Mouse (Mus musculus): ENCODE results near the gene Wnt5a. TPM values are rescaled to one million over a fixed set of nuclear protein-coding genes. Genes with fewer than 3 reads are reported as not detected.

Gene Wnt5a
- total and polyA plus RNA-seq, 2 experiments from 2014 or later: 11.4 to 14.3 TPM

GRCm38 (mm10) chr14:28503276-28503675 lies 1.3 kb upstream of the Wnt5a start:
- Histone ChIP-seq H3K4me1 (ENCODE audit: insufficient read depth) (peaks cover 4% of the 10 kb centered on the region; the same call in 1 of the 2 replicates), H3K9ac (no peak overlapping the region), H3K9me3 (ENCODE audit: low read length) (no peaks in the 10 kb centered on the region), H3K4me2 (ENCODE audit: low read depth) (no peak overlapping the region), H3K36me3 (ENCODE audit: insufficient read depth) (no peaks in the 10 kb centered on the region), H3K27me3 (ENCODE audit: insufficient read depth, low read length) (peaks cover 18% of the 10 kb centered on the region), H3K27ac (ENCODE audit: low read depth, low read length) (no peak overlapping the region), H3K4me3 (ENCODE audit: low read depth, low read length) (no peak overlapping the region)
- 89% methylated on average over 2 of the region's 2 CpGs for WGBS
- ATAC-seq: no peak
- TF ChIP-seq CTCF (IDR thresholded peaks at IDR 0.05; ENCODE audit: low read depth): no peak
- no peak for DNase-seq

GRCm38 (mm10) chr14:28505051-28505585 lies 568 bp downstream of the Wnt5a start:
- ATAC-seq: peak; percentile 44
- peak; percentile 76 for DNase-seq
- Histone ChIP-seq H3K27me3 (ENCODE audit: insufficient read depth, low read length) (peaks cover 31% of the 10 kb centered on the region), H3K9ac (peak overlapping the region; percentile 48), H3K9me3 (ENCODE audit: low read length) (no peaks in the 10 kb centered on the region), H3K4me3 (ENCODE audit: low read depth, low read length) (peak overlapping the region; percentile 47), H3K4me2 (ENCODE audit: low read depth) (peak overlapping the region; percentile 94), H3K27ac (ENCODE audit: low read depth, low read length) (peak overlapping the region; percentile 64), H3K4me1 (ENCODE audit: insufficient read depth) (peaks cover 4% of the 10 kb centered on the region), H3K36me3 (ENCODE audit: insufficient read depth) (no peaks in the 10 kb centered on the region)
- 0 out of 2 replicates have a peak, but pooled peaks have one; percentile 20 for TF ChIP-seq CTCF (IDR thresholded peaks at IDR 0.05; ENCODE audit: low read depth)
- under 1% methylated on average over 22 of the region's 22 CpGs for WGBS

GRCm38 (mm10) chr14:28505586-28506375 lies 1.2 kb downstream of the Wnt5a start:
- Histone ChIP-seq H3K27me3 (ENCODE audit: insufficient read depth, low read length) (peaks cover 37% of the 10 kb centered on the region), H3K4me2 (ENCODE audit: low read depth) (peak overlapping the region; percentile 94), H3K36me3 (ENCODE audit: insufficient read depth) (no peaks in the 10 kb centered on the region), H3K4me3 (ENCODE audit: low read depth, low read length) (peak overlapping the region; percentile 47), H3K27ac (ENCODE audit: low read depth, low read length) (peak overlapping the region; percentile 64), H3K9me3 (ENCODE audit: low read length) (no peaks in the 10 kb centered on the region), H3K4me1 (ENCODE audit: insufficient read depth) (peaks cover 4% of the 10 kb centered on the region), H3K9ac (peak overlapping the region; percentile 48)
- DNase-seq (peak; percentile 44), ATAC-seq (peak; percentile 30)
- no peak for TF ChIP-seq CTCF (IDR thresholded peaks at IDR 0.05; ENCODE audit: low read depth)
- WGBS: 4% methylated on average over 62 of the region's 62 CpGs

GRCm38 (mm10) chr14:28506376-28506831 lies 1.9 kb downstream of the Wnt5a start:
- ATAC-seq (no peak), DNase-seq (no peak)
- Histone ChIP-seq H3K4me2 (ENCODE audit: low read depth) (peak overlapping the region; percentile 94), H3K9ac (peak overlapping the region; percentile 48; the same call in 1 of the 2 replicates), H3K4me3 (ENCODE audit: low read depth, low read length) (peak overlapping the region; percentile 47), H3K36me3 (ENCODE audit: insufficient read depth) (no peaks in the 10 kb centered on the region), H3K27ac (ENCODE audit: low read depth, low read length) (0 out of 2 replicates have a peak overlapping the region, but pooled peaks have one; percentile 35), H3K9me3 (ENCODE audit: low read length) (no peaks in the 10 kb centered on the region), H3K4me1 (ENCODE audit: insufficient read depth) (peaks cover 7% of the 10 kb centered on the region), H3K27me3 (ENCODE audit: insufficient read depth, low read length) (peaks cover 40% of the 10 kb centered on the region)
- no peak for TF ChIP-seq CTCF (IDR thresholded peaks at IDR 0.05; ENCODE audit: low read depth)
- under 1% methylated on average over 29 of the region's 29 CpGs for WGBS

- no peak for DNase-seq
- H3K27ac ChIP-seq (ENCODE audit: low read depth, low read length): no peak overlapping the region
Measured at GRCm38 (mm10) chr14:28507011-28507410, 2.5 kb downstream of the Wnt5a start.

GRCm38 (mm10) chr14:28507471-28507870 lies 2.9 kb downstream of the Wnt5a start:
- H3K4me1 ChIP-seq (ENCODE audit: insufficient read depth): peaks cover 12% of the 10 kb centered on the region
- no peaks in the 10 kb centered on the region for H3K36me3 ChIP-seq (ENCODE audit: insufficient read depth)
- peak; percentile 74 for DNase-seq
- H3K4me2 ChIP-seq (ENCODE audit: low read depth): peak overlapping the region; percentile 94
- 0 out of 2 replicates have a peak, but pooled peaks have one; percentile 17 for ATAC-seq
- no peaks in the 10 kb centered on the region for H3K9me3 ChIP-seq (ENCODE audit: low read length)
- H3K27ac ChIP-seq (ENCODE audit: low read depth, low read length): no peak overlapping the region
- no peak overlapping the region for H3K9ac ChIP-seq
- WGBS: 6% methylated on average over 18 of the region's 18 CpGs
- H3K27me3 ChIP-seq (ENCODE audit: insufficient read depth, low read length): peaks cover 43% of the 10 kb centered on the region
- peak overlapping the region; percentile 47 for H3K4me3 ChIP-seq (ENCODE audit: low read depth, low read length)
- peak; percentile 83 for TF ChIP-seq CTCF (IDR thresholded peaks at IDR 0.05; ENCODE audit: low read depth)

More at GRCm38 (mm10) chr14:28507011-28507410, 2.5 kb downstream of the Wnt5a start:
- WGBS: under 1% methylated on average over 15 of the region's 15 CpGs
- Histone ChIP-seq H3K9ac (no peak overlapping the region), H3K4me1 (ENCODE audit: insufficient read depth) (peaks cover 12% of the 10 kb centered on the region), H3K4me3 (ENCODE audit: low read depth, low read length) (peak overlapping the region; percentile 47), H3K27me3 (ENCODE audit: insufficient read depth, low read length) (peaks cover 42% of the 10 kb centered on the region), H3K4me2 (ENCODE audit: low read depth) (peak overlapping the region; percentile 94), H3K9me3 (ENCODE audit: low read length) (no peaks in the 10 kb centered on the region), H3K36me3 (ENCODE audit: insufficient read depth) (no peaks in the 10 kb centered on the region)
- no peak for TF ChIP-seq CTCF (IDR thresholded peaks at IDR 0.05; ENCODE audit: low read depth)
- no peak for ATAC-seq
